Mouse (Mus musculus) CD4-positive, CD25-positive, alpha-beta regulatory T cell (primary cell): Measurements from ENCODE around the gene Gm732. TPM values are rescaled to one million over a fixed set of nuclear protein-coding genes. Genes with fewer than 3 reads are reported as not detected.

Experiments
- polyA plus RNA-seq: library from polyadenylated mRNA; unstranded; fragments of 100-300 nt; shearing (Covaris generic); gene quantifications from one replicate; pipeline ENCODE4 v1.2.1, GENCODE M21; 2017

The Gm732 gene
- polyA plus RNA-seq, result not detected

GRCm38 (mm10) chrX:107948365-107948764 is at the start of gene Gm732:
Gene Gm732, minus strand, starts transcription at chrX:107948465.

Other genes starting within 250 kb of the Gm732 start
- not detected for gene Tent5d, start 155.9 kb downstream of the Gm732 start, polyA plus RNA-seq
- 25.6 TPM for gene 2610002M06Rik, start 132.1 kb downstream of the Gm732 start, polyA plus RNA-seq